ENCODE assay signal across 33 mouse cellular contexts in the genomic region with DNA sequence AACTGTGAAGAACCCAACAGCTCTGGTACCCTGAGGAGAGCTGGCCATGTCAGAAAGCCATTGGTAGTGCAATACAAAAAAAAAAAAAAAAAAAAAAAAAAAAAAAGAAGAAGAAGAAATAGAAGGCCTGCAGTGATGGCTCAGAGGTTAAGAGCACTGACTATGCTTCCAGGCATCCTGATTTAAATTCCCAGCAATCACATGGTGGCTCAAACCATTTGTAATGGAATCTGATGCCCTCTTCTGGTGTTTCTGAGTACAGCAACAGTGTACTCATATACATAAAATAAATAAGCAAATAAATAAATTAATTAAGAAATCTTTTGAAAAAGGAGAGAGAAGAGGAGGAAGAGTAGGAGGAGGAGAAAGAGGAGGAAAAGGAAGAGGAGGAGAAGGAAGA. TPM values are rescaled to one million over a fixed set of nuclear protein-coding genes. Genes with fewer than 3 reads are reported as not detected.
DNase-seq lines count a peak whose midpoint lies in the region; ATAC-seq and TF ChIP-seq lines count a peak whose summit lies in the region.
"Had no signal": no experiment of that assay in that cellular context is flagged by ENCODE, and none has a peak within 500 bp of the region (broad histone marks: within the 10 kb centered on the region; RNA-seq: fewer than 3 reads in every experiment).

No protein-coding gene starts in this region.

- TF ChIP-seq EP300 in CH12.LX (IDR thresholded peaks at IDR 0.05; ENCODE audit: low read length) = no peak

- H3K9me3 ChIP-seq in kidney, postnatal 0 days (replicated peaks; ENCODE audit: low read length) = no peaks in the 10 kb centered on the region
- H3K9me3 ChIP-seq in CH12.LX (replicated peaks; ENCODE audit: low read length) = peaks cover 7% of the 10 kb centered on the region
- H3K9me3 ChIP-seq: forebrain, embryonic 10.5 days; heart, embryonic 13.5 days; limb, embryonic 15.5 days; midbrain, embryonic 12.5 days; neural tube, embryonic 15.5 days; stomach, embryonic 15.5 days had no signal

- peak; percentile 49 for TF ChIP-seq RAD21 in CH12.LX (IDR thresholded peaks at IDR 0.05; ENCODE audit: low read depth, low read length)

- no peak overlapping the region for H3K4me2 ChIP-seq in kidney, postnatal 0 days (ENCODE audit: low read length)
- peak overlapping the region; percentile 26; the same call in 1 of the 2 replicates for H3K4me2 ChIP-seq in CH12.LX (ENCODE audit: insufficient read depth, low read depth, poor library complexity, severe bottlenecking)
- H3K4me2 ChIP-seq: heart, embryonic 13.5 days; limb, embryonic 15.5 days; midbrain, embryonic 12.5 days; neural tube, embryonic 15.5 days; stomach, embryonic 15.5 days had no signal

- no peaks in the 10 kb centered on the region for H3K4me1 ChIP-seq in kidney, postnatal 0 days (replicated peaks; ENCODE audit: insufficient read depth, low read length)
- no peaks in the 10 kb centered on the region for H3K4me1 ChIP-seq in CH12.LX (ENCODE audit: control insufficient read depth in 1 of 2, insufficient read depth in 2 of 2)
- H3K4me1 ChIP-seq: heart, embryonic 13.5 days; limb, embryonic 15.5 days; midbrain, embryonic 12.5 days; neural tube, embryonic 15.5 days; stomach, embryonic 15.5 days had no signal

- ATAC-seq in kidney, postnatal 0 days (replicated peaks; ENCODE audit: low FRiP score, low read depth) = no peak
- ATAC-seq: forebrain, postnatal 0 days; hindbrain, embryonic 16.5 days; Patski had no signal

- dilution Hi-C loops in CH12.LX (cut with MboI; ENCODE audit: extremely low pct_ligation_motif_present, extremely low pct_unique_long_range_greater_than_20kb, low sequenced_read_pairs) = no loop called here

- no peak overlapping the region for H3K9ac ChIP-seq in kidney, postnatal 0 days (ENCODE audit: low read depth, low read length)
- no peak overlapping the region for H3K9ac ChIP-seq in CH12.LX (ENCODE audit: insufficient read depth, low read depth)
- H3K9ac ChIP-seq: forebrain, postnatal 0 days; heart, embryonic 13.5 days; limb, embryonic 15.5 days; midbrain, embryonic 12.5 days; neural tube, embryonic 15.5 days; stomach, embryonic 15.5 days had no signal

- no peak for TF ChIP-seq POLR2A in CH12.LX (IDR thresholded peaks at IDR 0.05; ENCODE audit: low read depth, low read length)

- no peak for DNase-seq in kidney, postnatal 0 days (ENCODE audit: low spot score)
- DNase-seq in kidney, postnatal 4 days = no peak
- DNase-seq in 3T3-L1 (ENCODE audit: low read depth, low spot score) = peak; percentile 38
- no peak for DNase-seq in CH12.LX (ENCODE audit: extremely low read depth)
- peak; percentile 47 for DNase-seq in ZHBTc4 (ENCODE audit: low read depth, low spot score)
- no peak for DNase-seq in right cerebral cortex, postnatal 36 days (ENCODE audit: low spot score in 2 of 2)
- no peak for DNase-seq in cerebellum, adult 9-11 months
- DNase-seq: adrenal gland, postnatal 25 days; cerebellum, adult 11 months; cerebellum, postnatal 36 days; forebrain, postnatal 0 days; heart, adult 11 months; kidney, adult 18-20 months; kidney, postnatal 10 days; lung, adult 2 months; right cerebral cortex, postnatal 14 days had no signal

- no peak overlapping the region for H3K27ac ChIP-seq in kidney, postnatal 0 days
- H3K27ac ChIP-seq in CH12.LX (ENCODE audit: insufficient read depth, low read depth) = no peak overlapping the region
- H3K27ac ChIP-seq: forebrain, embryonic 10.5 days; heart, embryonic 13.5 days; limb, embryonic 15.5 days; midbrain, embryonic 12.5 days; neural tube, embryonic 15.5 days; stomach, embryonic 15.5 days had no signal

- TF ChIP-seq CTCF in kidney, postnatal 0 days (IDR thresholded peaks at IDR 0.05; ENCODE audit: low read depth) = 0 out of 2 replicates have a peak, but pooled peaks have one; percentile 9
- peak in 1 of 2 experiments; percentile 51; a peak in 2 of 4 replicates for TF ChIP-seq CTCF in CH12.LX (conservative IDR thresholded peaks at IDR 0.05 in 1 of 2, IDR thresholded peaks at IDR 0.05 in 1 of 2; ENCODE audit: low read depth in 2 of 2, low read length in 2 of 2)

- H3K36me3 ChIP-seq in kidney, postnatal 0 days (ENCODE audit: insufficient read depth, low read length) = no peaks in the 10 kb centered on the region
- no peaks in the 10 kb centered on the region for H3K36me3 ChIP-seq in CH12.LX (replicated peaks in 1 of 2; ENCODE audit: control insufficient read depth in 1 of 2, insufficient read depth in 1 of 2, low read length in 1 of 2)
- H3K36me3 ChIP-seq: forebrain, embryonic 10.5 days; heart, embryonic 13.5 days; limb, embryonic 15.5 days; midbrain, embryonic 12.5 days; neural tube, embryonic 15.5 days; stomach, embryonic 15.5 days had no signal

- no peak overlapping the region for H3K4me3 ChIP-seq in kidney, postnatal 0 days (replicated peaks; ENCODE audit: low read depth, low read length)
- no peak overlapping the region for H3K4me3 ChIP-seq in CH12.LX (replicated peaks in 1 of 3; ENCODE audit: low read depth in 2 of 3, low read length in 2 of 3, poor library complexity in 1 of 3)
- H3K4me3 ChIP-seq: forebrain, embryonic 10.5 days; heart, embryonic 13.5 days; limb, embryonic 15.5 days; midbrain, embryonic 12.5 days; myocyte; neural tube, embryonic 15.5 days; stomach, embryonic 15.5 days had no signal

- H3K79me2 ChIP-seq in CH12.LX (replicated peaks; ENCODE audit: control insufficient read depth, extremely low read depth, insufficient read depth, poor library complexity, severe bottlenecking) = no peaks in the 10 kb centered on the region

- in situ Hi-C loops in CH12.LX (cut with MboI; ENCODE audit: low pct_ligation_motif_present, low pct_unique_long_range_greater_than_20kb, low sequenced_read_pairs) = no loop called here

- H3K27me3 ChIP-seq in kidney, postnatal 0 days (ENCODE audit: insufficient read depth, low read length) = no peaks in the 10 kb centered on the region
- H3K27me3 ChIP-seq in CH12.LX (replicated peaks) = peaks cover 34% of the 10 kb centered on the region
- H3K27me3 ChIP-seq: heart, embryonic 13.5 days; limb, embryonic 15.5 days; midbrain, embryonic 12.5 days; neural tube, embryonic 15.5 days; stomach, embryonic 15.5 days had no signal

TF ChIP-seq in CH12.LX, 34 proteins besides CTCF, POLR2A, EP300 and RAD21:
- TF ChIP-seq CHD1 (IDR thresholded peaks at IDR 0.05; ENCODE audit: low read depth, low read length) (no peak), MYC (IDR thresholded peaks at IDR 0.05; ENCODE audit: low read depth, low read length) (0 out of 2 replicates have a peak, but pooled peaks have one; percentile 23), SMC3 (IDR thresholded peaks at IDR 0.05; ENCODE audit: low read depth, low read length) (peak; percentile 39)

RNA-seq across cellular contexts. Expression of gene Gm9736, which starts 2.3 kb away (rescaled TPM):
- polyA plus RNA-seq in kidney, postnatal 0 days (2015; fragmentation: Nextera tagmentation; extraction: Ambion mirVana) = not detected in 2 replicates
- total RNA-seq in CH12.LX (2012; rRNA removed) = not detected in 2 replicates
- total RNA-seq in CH12.LX (2014; rRNA removed) = not detected in 2 replicates
- polyA plus RNA-seq in CH12.LX (2012; ENCODE audit: insufficient read length, low read depth) = not detected in 2 replicates
- total RNA-seq: adrenal gland, postnatal 25 days; forebrain, postnatal 0 days; gastrocnemius, adult 8-10 months; heart, postnatal 25 days; layer of hippocampus, adult 8-10 months; left cerebral cortex, adult 18-20 months; left cerebral cortex, postnatal 36 days; megakaryocyte progenitor cell, adult 5-6 weeks had no signal
- polyA plus RNA-seq: forebrain, embryonic 10.5 days; forebrain, postnatal 0 days; heart, embryonic 13.5 days; hindbrain, embryonic 16.5 days; limb, embryonic 15.5 days; lung, adult 2 months; midbrain, embryonic 12.5 days; myocyte; neural tube, embryonic 15.5 days; Patski; spleen, adult 2 months; stomach, embryonic 15.5 days; thymus, postnatal 0 days had no signal

RNA-seq across cellular contexts. Expression of gene Gm3233, which starts 6.0 kb away (rescaled TPM):
- not detected in 2 replicates for polyA plus RNA-seq in kidney, postnatal 0 days (2015; fragmentation: Nextera tagmentation; extraction: Ambion mirVana)
- total RNA-seq in CH12.LX (2012; rRNA removed) (not detected in 2 replicates), CH12.LX (2014; rRNA removed) (not detected in 2 replicates)
- not detected in 2 replicates for polyA plus RNA-seq in CH12.LX (2012; ENCODE audit: insufficient read length, low read depth)
- total RNA-seq: adrenal gland, postnatal 25 days; forebrain, postnatal 0 days; gastrocnemius, adult 8-10 months; heart, postnatal 25 days; layer of hippocampus, adult 8-10 months; left cerebral cortex, adult 18-20 months; left cerebral cortex, postnatal 36 days; megakaryocyte progenitor cell, adult 5-6 weeks had no signal
- polyA plus RNA-seq: forebrain, embryonic 10.5 days; forebrain, postnatal 0 days; heart, embryonic 13.5 days; hindbrain, embryonic 16.5 days; limb, embryonic 15.5 days; lung, adult 2 months; midbrain, embryonic 12.5 days; myocyte; neural tube, embryonic 15.5 days; Patski; spleen, adult 2 months; stomach, embryonic 15.5 days; thymus, postnatal 0 days had no signal

RNA-seq across cellular contexts. Expression of gene Gm18596, which starts 11.0 kb away (rescaled TPM):
- polyA plus RNA-seq in kidney, postnatal 0 days (2015; fragmentation: Nextera tagmentation; extraction: Ambion mirVana) = not detected in 2 replicates
- total RNA-seq in CH12.LX (2012; rRNA removed) (not detected in 2 replicates), CH12.LX (2014; rRNA removed) (not detected in 2 replicates)
- polyA plus RNA-seq in CH12.LX (2012; ENCODE audit: insufficient read length, low read depth) = not detected in 2 replicates
- total RNA-seq: adrenal gland, postnatal 25 days; forebrain, postnatal 0 days; gastrocnemius, adult 8-10 months; heart, postnatal 25 days; layer of hippocampus, adult 8-10 months; left cerebral cortex, adult 18-20 months; left cerebral cortex, postnatal 36 days; megakaryocyte progenitor cell, adult 5-6 weeks had no signal
- polyA plus RNA-seq: forebrain, embryonic 10.5 days; forebrain, postnatal 0 days; heart, embryonic 13.5 days; hindbrain, embryonic 16.5 days; limb, embryonic 15.5 days; lung, adult 2 months; midbrain, embryonic 12.5 days; myocyte; neural tube, embryonic 15.5 days; Patski; spleen, adult 2 months; stomach, embryonic 15.5 days; thymus, postnatal 0 days had no signal

RNA-seq across cellular contexts. Expression of gene Gm3238, which starts 17.7 kb away (rescaled TPM):
- polyA plus RNA-seq in kidney, postnatal 0 days (2015; fragmentation: Nextera tagmentation; extraction: Ambion mirVana) = not detected in 2 replicates
- total RNA-seq in CH12.LX (2012; rRNA removed) (not detected in 2 replicates), CH12.LX (2014; rRNA removed) (not detected in 2 replicates)
- not detected in 2 replicates for polyA plus RNA-seq in CH12.LX (2012; ENCODE audit: insufficient read length, low read depth)
- total RNA-seq: adrenal gland, postnatal 25 days; forebrain, postnatal 0 days; gastrocnemius, adult 8-10 months; heart, postnatal 25 days; layer of hippocampus, adult 8-10 months; left cerebral cortex, adult 18-20 months; left cerebral cortex, postnatal 36 days; megakaryocyte progenitor cell, adult 5-6 weeks had no signal
- polyA plus RNA-seq: forebrain, embryonic 10.5 days; forebrain, postnatal 0 days; heart, embryonic 13.5 days; hindbrain, embryonic 16.5 days; limb, embryonic 15.5 days; lung, adult 2 months; midbrain, embryonic 12.5 days; myocyte; neural tube, embryonic 15.5 days; Patski; spleen, adult 2 months; stomach, embryonic 15.5 days; thymus, postnatal 0 days had no signal

RNA-seq across cellular contexts. Expression of gene Gm7138, which starts 23.3 kb away (rescaled TPM):
- not detected in 2 replicates for polyA plus RNA-seq in kidney, postnatal 0 days (2015; fragmentation: Nextera tagmentation; extraction: Ambion mirVana)
- total RNA-seq in CH12.LX (2012; rRNA removed) (not detected in 2 replicates), CH12.LX (2014; rRNA removed) (not detected in 2 replicates)
- not detected in 2 replicates for polyA plus RNA-seq in CH12.LX (2012; ENCODE audit: insufficient read length, low read depth)
- total RNA-seq: adrenal gland, postnatal 25 days; forebrain, postnatal 0 days; gastrocnemius, adult 8-10 months; heart, postnatal 25 days; layer of hippocampus, adult 8-10 months; left cerebral cortex, adult 18-20 months; left cerebral cortex, postnatal 36 days; megakaryocyte progenitor cell, adult 5-6 weeks had no signal
- polyA plus RNA-seq: forebrain, embryonic 10.5 days; forebrain, postnatal 0 days; heart, embryonic 13.5 days; hindbrain, embryonic 16.5 days; limb, embryonic 15.5 days; lung, adult 2 months; midbrain, embryonic 12.5 days; myocyte; neural tube, embryonic 15.5 days; Patski; spleen, adult 2 months; stomach, embryonic 15.5 days; thymus, postnatal 0 days had no signal

Comparison
In these comparisons a context has a peak if more than half of its experiments do, and no peak if none do; other contexts are left out.
1. DNase-seq: peak in 3T3-L1 (single experiment) and ZHBTc4 (single experiment); none in kidney, postnatal 0 days (single experiment), kidney, postnatal 4 days (0 of 2), CH12.LX (single experiment), right cerebral cortex, postnatal 36 days (0 of 2) and cerebellum, adult 9-11 months (single experiment).